Mouse (Mus musculus) gastrocnemius, postnatal 14 days (tissue): ENCODE results near the gene Commd7. TPM values are rescaled to one million over a fixed set of nuclear protein-coding genes. Genes with fewer than 3 reads are reported as not detected.
"Not testable (repeated sequence)": the region's sequence is repeated elsewhere in the genome, so short reads cannot be mapped to it uniquely, and the experiment has no call there.

Experiments
- DNase-seq: peaks from one replicate; pipeline ENCODE4 v3.0.0; 2021; ENCODE audit warnings: mixed read lengths
- intact Hi-C: fragments of 180-260 bp; cut with DNase I; formaldehyde crosslinking; loops from one replicate; pipeline ENCODE4 v1.15.1; 2025; ENCODE audit warnings: low total_unique reads
- long read RNA-seq, 2 experiments: library from polyadenylated mRNA; stranded (forward); transcript quantifications; one replicate each; pipeline ENCODE4 v2.0.0; 2021
- total RNA-seq, 2 experiments: library from RNA; stranded (reverse); gene quantifications; 2 replicates each; pipeline ENCODE4 v1.2.3; 2021

Commd7 gene
- total RNA-seq = 10 to 100 TPM; 10.5 to 13.7 TPM
- long read RNA-seq, experiment 1, transcript Commd7-201 (9 exons, 3,210 nt) = major isoform, 6 of 7 reads
- long read RNA-seq, experiment 1, partial matches to known transcripts = 1 of 7 reads
- long read RNA-seq, experiment 1, other reads (novel, unspliced or antisense) = 0 of 7 reads
- long read RNA-seq, experiment 2, transcript Commd7-201 (9 exons, 3,210 nt) = major isoform, 10 of 12 reads
- long read RNA-seq, experiment 2, partial matches to known transcripts = 1 of 12 reads
- long read RNA-seq, experiment 2, other reads (novel, unspliced or antisense) = 1 of 12 reads

DNA sequence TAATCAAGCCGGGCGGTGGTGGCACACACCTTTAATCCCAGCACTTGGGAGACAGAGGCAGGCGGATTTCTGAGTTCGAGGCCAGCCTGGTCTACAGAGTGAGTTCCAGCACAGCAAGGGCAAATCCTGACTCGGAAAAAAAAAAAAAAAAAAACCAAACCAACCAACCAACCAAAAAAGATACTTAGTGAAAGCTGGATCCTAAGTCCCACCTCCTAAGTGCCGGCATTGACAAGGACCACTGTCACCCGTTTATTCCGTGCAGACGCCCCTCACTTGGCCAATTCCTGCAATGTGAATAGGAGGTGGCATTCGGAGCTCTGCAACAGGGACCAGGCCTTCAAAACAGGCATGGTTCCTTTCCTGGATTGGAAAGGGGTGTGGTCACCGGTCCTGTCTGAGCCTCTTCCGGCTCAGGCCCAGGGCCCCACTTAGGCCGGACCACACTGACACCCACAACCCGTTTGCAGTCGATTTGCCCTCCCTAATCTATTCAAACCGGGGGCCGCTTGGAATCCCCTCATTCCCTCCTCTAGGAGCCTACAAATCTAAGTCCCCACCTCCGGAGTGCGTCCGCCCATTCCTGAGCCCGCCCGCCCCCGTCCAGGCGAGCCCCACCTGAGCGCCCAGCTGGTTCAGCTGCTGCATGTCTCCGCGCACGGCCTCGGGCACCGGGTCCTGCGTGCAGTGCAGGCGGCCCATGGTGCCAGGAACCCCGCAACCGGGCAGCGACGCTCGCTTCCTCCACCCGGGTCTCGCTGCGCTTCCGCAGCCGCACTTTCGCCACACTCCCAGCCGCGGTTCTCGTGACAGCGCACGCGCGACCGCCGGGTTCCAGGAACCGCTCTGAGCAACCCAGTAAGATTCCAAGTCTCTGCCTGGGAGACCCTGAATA is at the start of gene Commd7:
TSS of gene Commd7 (minus strand) at position 806 of the 895 bp plus-strand sequence.
- DNase-seq = peak; percentile 86
- intact Hi-C loops = no loop called here

DNA sequence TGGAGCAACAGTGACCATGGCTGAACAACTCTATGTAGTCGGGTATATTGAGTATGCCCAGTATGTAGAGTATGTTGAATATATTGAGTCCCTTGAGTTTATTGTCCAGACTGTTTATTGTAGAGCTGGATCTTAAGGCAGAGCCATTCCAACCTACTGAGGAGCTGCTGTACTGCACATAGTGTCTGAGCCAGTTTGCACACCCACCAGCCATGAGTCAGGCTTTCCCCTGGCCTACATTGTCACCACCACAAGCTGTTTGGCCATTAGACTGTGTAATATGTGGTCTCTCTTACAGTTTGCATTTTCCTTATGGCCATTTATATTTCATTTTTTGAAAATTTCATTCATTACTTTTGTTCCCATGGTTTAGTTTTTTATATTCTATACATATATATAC is 47.4 kb upstream of the Commd7 start:
- intact Hi-C loops = no loop called here
- no peak for DNase-seq

- intact Hi-C loops = no loop called here
- DNase-seq = no peak
These were observed 45.0 kb upstream of the Commd7 start for GRCm38 (mm10) chr2:153677550-153677949.

- DNase-seq = no peak
- intact Hi-C loops = no loop called here
These were observed 44.4 kb upstream of the Commd7 start for GRCm38 (mm10) chr2:153676944-153677343.

DNA sequence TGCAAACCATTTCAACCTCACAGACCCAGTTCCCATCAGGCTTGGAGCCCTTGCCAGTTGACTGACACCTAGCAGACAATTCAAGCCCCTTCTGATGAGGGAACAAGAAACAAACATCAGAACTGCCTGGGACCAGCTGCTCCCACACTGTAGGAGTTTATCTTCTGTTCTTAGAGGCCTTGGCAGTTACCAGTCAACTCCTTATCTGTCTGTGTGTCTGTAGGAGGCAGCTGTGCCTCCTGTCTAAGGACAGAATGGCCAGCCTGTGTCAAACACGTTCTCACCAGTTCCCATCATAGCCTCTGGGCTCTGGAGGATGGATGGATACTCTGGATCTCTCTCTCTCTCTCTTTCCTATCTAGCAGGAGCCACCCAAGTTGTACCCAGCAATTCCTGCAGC is 42.8 kb upstream of the Commd7 start:
- DNase-seq, intact Hi-C loops: not testable (repeated sequence)

GRCm38 (mm10) chr2:153672619-153673018 is 40.0 kb upstream of the Commd7 start:
- intact Hi-C loops = no loop called here
- DNase-seq = no peak

DNA sequence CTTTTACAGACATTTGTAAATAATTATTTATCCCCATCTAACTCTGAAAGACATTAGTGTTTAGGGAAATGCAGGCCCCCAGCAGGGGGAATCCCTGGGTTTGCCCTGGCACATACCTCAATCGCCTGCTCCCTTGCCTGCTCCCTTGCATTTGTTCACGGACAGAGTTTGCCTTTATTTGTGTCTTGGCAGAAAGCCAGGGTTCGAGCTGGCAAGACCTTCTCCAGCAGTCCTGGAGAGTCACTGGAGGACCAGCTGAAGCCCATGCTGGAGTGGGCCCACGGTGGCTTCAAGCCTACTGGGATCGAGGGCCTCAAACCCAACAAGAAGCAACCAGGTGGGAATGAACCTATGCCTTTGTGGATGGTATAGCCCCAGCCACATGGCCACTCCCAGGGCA is 37.5 kb upstream of the Commd7 start:
- intact Hi-C loops = no loop called here
- DNase-seq = no peak

DNA sequence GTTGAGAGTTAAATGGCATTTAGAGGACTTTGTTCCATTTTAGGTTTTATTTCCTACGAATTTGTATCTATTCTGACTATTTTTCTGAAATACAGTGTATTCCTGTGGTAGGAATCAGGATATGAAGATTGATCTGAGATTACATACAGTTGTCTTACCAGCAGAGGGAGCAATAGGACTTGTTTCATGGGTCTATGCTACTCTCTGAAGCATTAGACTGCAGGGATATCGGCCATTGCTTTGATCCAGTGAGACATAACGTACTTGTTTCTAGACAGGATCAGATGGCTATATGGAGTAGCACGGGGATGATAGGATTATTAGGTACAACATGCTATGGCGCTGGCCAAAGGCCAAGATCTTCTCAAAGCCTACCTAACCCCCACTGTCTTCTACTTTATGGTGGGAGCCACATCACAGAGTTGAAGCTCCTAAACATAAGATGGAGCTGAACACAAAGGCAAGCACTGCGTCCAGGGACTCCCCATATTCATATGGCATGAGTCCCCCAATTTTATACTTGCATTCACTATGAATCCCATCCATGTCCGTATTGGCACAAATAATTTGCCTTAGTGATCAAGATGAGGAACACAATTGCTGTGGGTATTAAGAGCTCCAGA is 36.3 kb upstream of the Commd7 start:
- intact Hi-C loops = loop anchor here (10.0 kb wide), 1 partner anchor 266 kb away; the partner anchor contains the start of gene Bpifb4
- no peak for DNase-seq

DNA sequence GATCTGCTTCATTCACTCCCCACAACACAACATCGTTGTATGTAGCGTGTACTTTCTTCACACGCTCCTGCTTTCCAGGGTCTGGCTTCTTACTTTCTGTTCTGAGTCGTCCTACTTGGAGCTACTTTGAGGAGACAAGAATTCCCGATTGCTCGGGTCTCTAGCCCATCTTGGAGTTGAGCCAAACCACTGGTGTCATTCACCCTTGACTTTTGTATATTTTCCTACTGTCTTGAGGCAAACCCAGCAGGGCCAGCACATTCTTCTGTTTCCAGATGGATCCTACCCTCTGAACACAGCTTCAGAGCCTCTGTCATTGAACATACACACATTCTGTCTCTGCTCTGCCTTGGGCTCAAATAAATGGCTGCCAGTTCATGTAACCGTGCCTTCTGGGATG is 32.8 kb upstream of the Commd7 start:
- intact Hi-C loops = loop anchor here (10.0 kb wide), 1 partner anchor 269 kb away; the partner anchor contains the start of gene Bpifb4
- no peak for DNase-seq

DNA sequence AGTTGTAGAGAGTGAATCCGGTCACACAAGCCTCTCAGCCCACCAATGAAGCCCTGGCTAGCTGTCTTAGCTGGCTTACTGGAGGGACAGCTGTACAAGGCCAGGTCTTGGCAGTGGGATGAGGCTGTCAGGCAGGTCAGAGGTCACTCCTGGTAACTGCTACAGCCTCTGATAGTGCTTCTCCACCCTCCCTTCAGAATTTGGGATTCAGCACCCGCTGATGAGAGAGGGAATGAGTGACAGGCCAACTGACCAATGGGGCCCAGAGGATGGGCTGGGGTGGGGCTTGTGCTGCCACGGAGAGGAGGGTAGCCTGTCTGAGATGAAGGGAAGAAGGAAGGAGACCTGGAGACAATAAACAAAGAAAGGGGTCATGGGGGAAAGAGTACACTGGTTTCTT is 28.0 kb upstream of the Commd7 start:
- no peak for DNase-seq

GRCm38 (mm10) chr2:153657659-153658058 is 25.1 kb upstream of the Commd7 start:
- intact Hi-C loops, DNase-seq: not testable (repeated sequence)

More for the DNA sequence above, 28.0 kb upstream of the Commd7 start:
- intact Hi-C loops = loop anchor here (10.0 kb wide), 1 partner anchor 274 kb away; the partner anchor contains the start of gene Bpifb4

DNA sequence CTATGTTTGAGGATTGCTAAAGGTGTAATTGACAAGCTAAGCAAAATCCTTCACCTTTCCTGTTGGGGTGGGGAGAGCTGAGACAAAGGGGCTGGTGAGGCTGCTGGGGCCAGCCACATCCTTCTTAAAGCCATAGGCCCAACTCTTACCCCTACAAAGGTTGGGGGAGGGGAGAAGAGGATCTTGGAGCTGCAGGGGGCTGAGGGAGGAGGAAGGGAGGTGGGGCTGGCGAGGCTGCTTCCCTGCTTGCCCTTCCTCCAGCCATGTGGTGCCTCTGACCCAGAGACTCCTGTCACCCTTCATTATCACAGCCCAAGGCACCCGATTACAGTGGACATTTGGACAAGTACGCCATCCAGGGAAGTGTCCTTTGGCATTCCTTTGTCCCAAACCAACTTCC is 19.1 kb upstream of the Commd7 start:
- intact Hi-C loops = no loop called here
- DNase-seq = no peak

GRCm38 (mm10) chr2:153650014-153650687 is 17.6 kb upstream of the Commd7 start:
- DNase-seq = no peak

GRCm38 (mm10) chr2:153649298-153650013 is 16.9 kb upstream of the Commd7 start, which contains the start of gene Dnmt3b:
Gene Dnmt3b, plus strand, starts transcription at chr2:153649450.
- intact Hi-C loops = no loop called here
- peak; percentile 60 for DNase-seq

More at GRCm38 (mm10) chr2:153650014-153650687, 17.6 kb upstream of the Commd7 start:
- intact Hi-C loops = no loop called here

DNA sequence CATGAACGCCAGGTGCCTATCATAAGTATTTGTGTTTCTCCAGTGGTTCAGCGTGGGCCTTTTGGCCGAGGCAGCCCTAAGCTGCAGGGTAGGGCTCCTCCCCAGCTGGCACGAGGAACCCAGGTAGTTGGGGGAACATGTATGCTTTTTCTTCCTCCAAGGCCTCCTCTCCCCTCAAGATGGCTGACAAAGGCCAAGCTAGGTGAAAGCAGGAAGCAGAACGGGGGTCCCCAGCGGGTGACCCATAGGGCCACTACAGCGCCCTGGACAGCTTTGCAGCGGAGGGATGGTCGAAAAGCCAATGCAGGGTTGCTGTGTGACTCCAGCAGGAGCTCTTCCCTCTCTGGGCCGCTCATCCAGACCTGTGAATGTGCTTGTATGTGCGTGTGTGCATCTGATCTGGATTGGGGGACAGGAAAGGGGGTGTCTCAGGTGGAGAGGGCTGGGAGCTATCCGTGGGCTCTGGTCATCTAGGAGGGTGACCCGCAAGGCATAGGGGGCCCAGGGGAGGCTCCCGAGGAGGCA is 16.3 kb upstream of the Commd7 start:
- no peak for DNase-seq
- intact Hi-C loops = no loop called here

GRCm38 (mm10) chr2:153642999-153643398 is 10.4 kb upstream of the Commd7 start:
- DNase-seq = no peak
- intact Hi-C loops = no loop called here

DNA sequence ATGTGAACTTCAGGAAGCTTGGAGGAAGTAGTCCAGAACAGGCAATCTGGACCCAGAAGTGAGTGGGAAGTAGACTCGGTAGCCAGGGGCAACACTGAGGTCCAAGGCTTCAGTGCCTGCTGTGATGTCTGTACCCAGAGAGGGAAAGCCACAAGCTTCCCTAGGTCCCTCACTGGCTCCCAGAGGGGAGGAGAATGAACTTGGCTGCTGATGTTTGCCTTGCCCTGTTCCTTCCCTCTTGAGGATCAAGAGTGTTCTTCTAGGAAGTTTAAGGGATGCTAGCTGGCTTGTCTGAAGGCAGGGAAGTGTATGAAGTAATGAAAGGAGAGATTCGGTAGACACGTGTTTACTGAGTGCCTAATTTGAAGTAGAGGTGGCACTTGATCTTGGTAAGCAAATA is 9.9 kb upstream of the Commd7 start:
- DNase-seq = no peak
- intact Hi-C loops = no loop called here

- no peak for DNase-seq
- intact Hi-C loops = no loop called here
These were observed 6.5 kb upstream of the Commd7 start for GRCm38 (mm10) chr2:153638977-153639680.
